Mouse (Mus musculus) myocyte (in vitro differentiated cells): ENCODE results near the gene Acsl1. TPM values are rescaled to one million over a fixed set of nuclear protein-coding genes. Genes with fewer than 3 reads are reported as not detected.

Experiments used
- H3K27me3 ChIP-seq: one replicate; pipeline ENCODE4 v1.6.1; 2011; ENCODE audit not compliant: control insufficient read depth, insufficient read depth, insufficient read length
- H3K36me3 ChIP-seq: one replicate; pipeline ENCODE4 v1.6.1; 2011; ENCODE audit not compliant: control insufficient read depth, insufficient read depth
- H3K4me2 ChIP-seq: one replicate; pipeline ENCODE4 v1.6.1; 2011; ENCODE audit warnings: low read depth, control low read depth
- H3K4me3 ChIP-seq: one replicate; pipeline ENCODE4 v1.5.1; 2011; ENCODE audit warnings: mild to moderate bottlenecking, control low read depth, moderate library complexity
- H3K79me2 ChIP-seq: one replicate; pipeline ENCODE4 v1.6.1; 2011; ENCODE audit not compliant: control insufficient read depth, insufficient read depth
- H3ac ChIP-seq: one replicate; pipeline ENCODE4 v1.6.1; 2011; ENCODE audit not compliant: control insufficient read depth, insufficient read length
- CEBPB ChIP-seq: IDR thresholded peaks from 2 replicates; pipeline ENCODE4 v1.6.1; 2011; ENCODE audit warnings: mild to moderate bottlenecking, moderate library complexity; ENCODE audit not compliant: poor library complexity, insufficient read depth, severe bottlenecking
- E2F4 ChIP-seq: IDR thresholded peaks from one replicate; pipeline ENCODE4 v1.6.1; 2011; ENCODE audit warnings: mild to moderate bottlenecking, control low read depth, moderate library complexity; ENCODE audit not compliant: insufficient read depth
- MAX ChIP-seq: IDR thresholded peaks from one replicate; pipeline ENCODE4 v1.6.1; 2011; ENCODE audit warnings: low read depth, mild to moderate bottlenecking, control low read depth
- MYOD1 ChIP-seq, 3 experiments: IDR thresholded peaks; one replicate each; pipeline ENCODE4 v1.6.1; 2011; ENCODE audit warnings: control low read depth in 2 of 3, low read depth in 2 of 3, mild to moderate bottlenecking in 2 of 3, moderate library complexity in 1 of 3; ENCODE audit not compliant: insufficient read length in 2 of 3, control insufficient read depth in 1 of 3
- MYOG ChIP-seq, 3 experiments: IDR thresholded peaks; one replicate each; pipeline ENCODE4 v1.6.1; 2011; ENCODE audit warnings: control low read depth in 2 of 3, low read depth in 2 of 3, mild to moderate bottlenecking in 2 of 3; ENCODE audit not compliant: insufficient read length in 2 of 3, control insufficient read depth in 1 of 3, insufficient read depth in 1 of 3
- POLR2A ChIP-seq: IDR thresholded peaks from one replicate; pipeline ENCODE4 v1.6.1; 2011; ENCODE audit warnings: low read depth, mild to moderate bottlenecking, control low read depth, moderate library complexity; ENCODE audit not compliant: insufficient read length
- POLR2AphosphoS2 ChIP-seq: IDR thresholded peaks from one replicate; pipeline ENCODE4 v1.6.1; 2011; ENCODE audit warnings: low read depth, control low read depth; ENCODE audit not compliant: insufficient read length
- REST ChIP-seq: IDR thresholded peaks from one replicate; pipeline ENCODE4 v1.6.1; 2011; ENCODE audit warnings: mild to moderate bottlenecking, control low read depth, moderate library complexity; ENCODE audit not compliant: insufficient read depth, insufficient read length
- SRF ChIP-seq: IDR thresholded peaks from one replicate; pipeline ENCODE4 v1.6.1; 2011; ENCODE audit warnings: low read depth; ENCODE audit not compliant: control insufficient read depth, insufficient read length
- TCF12 ChIP-seq: IDR thresholded peaks from one replicate; pipeline ENCODE4 v1.6.1; 2011; ENCODE audit warnings: mild to moderate bottlenecking, control low read depth; ENCODE audit not compliant: poor library complexity, insufficient read depth, severe bottlenecking
- TCF3 ChIP-seq: IDR thresholded peaks from one replicate; pipeline ENCODE4 v1.6.1; 2011; ENCODE audit warnings: low read depth, control low read depth; ENCODE audit not compliant: insufficient read length
- USF1 ChIP-seq: IDR thresholded peaks from one replicate; pipeline ENCODE4 v1.6.1; 2011; ENCODE audit warnings: low read depth, mild to moderate bottlenecking, control low read depth, moderate library complexity
- polyA plus RNA-seq: library from polyadenylated mRNA; unstranded; fragments of >200 nt; fragmentation: generic; extraction: Trizol; gene quantifications from one replicate; pipeline ENCODE4 v1.2.1, GENCODE M21; 2012; ENCODE audit warnings: missing spikeins

The Acsl1 gene
- polyA plus RNA-seq, 1 experiment, result 12.7 TPM

GRCm38 (mm10) chr8:46479794-46480532 lies 9.1 kb downstream of the Acsl1 start:
- no peak overlapping the region for H3K4me3 ChIP-seq
- H3K36me3 ChIP-seq, result no peaks in the 10 kb centered on the region
- no peaks in the 10 kb centered on the region for H3K79me2 ChIP-seq
- H3K4me2 ChIP-seq, result peak overlapping the region; percentile 18
- H3ac ChIP-seq, result no peak overlapping the region
- H3K27me3 ChIP-seq, result no peaks in the 10 kb centered on the region
- TF ChIP-seq MAX (no peak), REST (no peak), SRF (no peak), USF1 (no peak), POLR2A (no peak), TCF3 (no peak), E2F4 (no peak), MYOG (IDR thresholded peaks at IDR 0.05; ENCODE audit: control insufficient read depth in 1 of 3, insufficient read depth in 1 of 3, insufficient read length in 2 of 3, low read depth in 2 of 3) (no peak)

GRCm38 (mm10) chr8:46480533-46480900 lies 9.7 kb downstream of the Acsl1 start:
- Histone ChIP-seq H3K4me2 (peak overlapping the region; percentile 18), H3K79me2 (no peaks in the 10 kb centered on the region), H3K36me3 (no peaks in the 10 kb centered on the region), H3K4me3 (no peak overlapping the region), H3K27me3 (no peaks in the 10 kb centered on the region), H3ac (no peak overlapping the region)
- no peak for TF ChIP-seq MYOG (IDR thresholded peaks at IDR 0.05; ENCODE audit: control insufficient read depth in 1 of 3, insufficient read depth in 1 of 3, insufficient read length in 2 of 3, low read depth in 2 of 3)
- TF ChIP-seq TCF3, result no peak
- TF ChIP-seq SRF, result no peak
- no peak for TF ChIP-seq REST
- TF ChIP-seq POLR2AphosphoS2, result no peak
- TF ChIP-seq CEBPB, result no peak

GRCm38 (mm10) chr8:46482771-46483170 lies 11.9 kb downstream of the Acsl1 start:
- Histone ChIP-seq H3K4me3 (no peak overlapping the region), H3K4me2 (no peak overlapping the region)

GRCm38 (mm10) chr8:46483247-46483646 lies 12.4 kb downstream of the Acsl1 start:
- no peak overlapping the region for H3ac ChIP-seq

More at GRCm38 (mm10) chr8:46482771-46483170, 11.9 kb downstream of the Acsl1 start:
- Histone ChIP-seq H3K27me3 (no peaks in the 10 kb centered on the region), H3ac (no peak overlapping the region), H3K36me3 (no peaks in the 10 kb centered on the region), H3K79me2 (no peaks in the 10 kb centered on the region)
- TF ChIP-seq E2F4, result no peak
- TF ChIP-seq CEBPB, result no peak
- no peak for TF ChIP-seq TCF12
- TF ChIP-seq POLR2AphosphoS2, result no peak
- no peak for TF ChIP-seq REST
- TF ChIP-seq MYOG (IDR thresholded peaks at IDR 0.05; ENCODE audit: control insufficient read depth in 1 of 3, insufficient read depth in 1 of 3, insufficient read length in 2 of 3, low read depth in 2 of 3), result no peak
- no peak for TF ChIP-seq SRF
- TF ChIP-seq POLR2A, result no peak
- TF ChIP-seq TCF3, result no peak
- no peak for TF ChIP-seq MYOD1 (IDR thresholded peaks at IDR 0.05; ENCODE audit: control insufficient read depth in 1 of 3, insufficient read length in 2 of 3, low read depth in 2 of 3)
- TF ChIP-seq USF1, result no peak
- no peak for TF ChIP-seq MAX

GRCm38 (mm10) chr8:46484077-46484476 lies 13.2 kb downstream of the Acsl1 start:
- H3K4me3 ChIP-seq, result no peak overlapping the region
- no peaks in the 10 kb centered on the region for H3K36me3 ChIP-seq
- H3K27me3 ChIP-seq, result no peaks in the 10 kb centered on the region
- no peak overlapping the region for H3K4me2 ChIP-seq
- H3K79me2 ChIP-seq, result no peaks in the 10 kb centered on the region
- TF ChIP-seq E2F4 (no peak), TCF12 (no peak), CEBPB (no peak), MAX (no peak), SRF (no peak), MYOD1 (IDR thresholded peaks at IDR 0.05; ENCODE audit: control insufficient read depth in 1 of 3, insufficient read length in 2 of 3, low read depth in 2 of 3) (no peak), MYOG (IDR thresholded peaks at IDR 0.05; ENCODE audit: control insufficient read depth in 1 of 3, insufficient read depth in 1 of 3, insufficient read length in 2 of 3, low read depth in 2 of 3) (no peak)
- no peak overlapping the region for H3ac ChIP-seq

More at GRCm38 (mm10) chr8:46483247-46483646, 12.4 kb downstream of the Acsl1 start:
- no peak overlapping the region for H3K4me3 ChIP-seq
- TF ChIP-seq USF1, result no peak
- no peak for TF ChIP-seq POLR2A
- TF ChIP-seq REST, result no peak
- no peak overlapping the region for H3K4me2 ChIP-seq
- H3K36me3 ChIP-seq, result no peaks in the 10 kb centered on the region
- no peaks in the 10 kb centered on the region for H3K27me3 ChIP-seq
- no peaks in the 10 kb centered on the region for H3K79me2 ChIP-seq
